In genomic region chr8:87758750-87759149, GRCm38 (mm10) we compare ENCODE assay signal across 11 mouse cellular contexts.
A peak's percentile ranks its signal among the peaks of the same experiment; 100 is the strongest.
DNase-seq lines count a peak whose midpoint lies in the region; ATAC-seq and TF ChIP-seq lines count a peak whose summit lies in the region.
"Had no signal": no experiment of that assay in that cellular context is flagged by ENCODE, and none has a peak within 500 bp of the region (broad histone marks: within the 10 kb centered on the region; RNA-seq: fewer than 3 reads in every experiment).

No protein-coding gene starts in this region.

- no peaks in the 10 kb centered on the region for H3K27me3 ChIP-seq in forebrain, embryonic 10.5 days (ENCODE audit: poor library complexity, severe bottlenecking)
- no peaks in the 10 kb centered on the region for H3K27me3 ChIP-seq in forebrain, embryonic 11.5 days (ENCODE audit: control insufficient read depth, insufficient read depth, low read length)
- no peaks in the 10 kb centered on the region for H3K27me3 ChIP-seq in hindbrain, postnatal 0 days (ENCODE audit: insufficient read depth, low read length)
- H3K27me3 ChIP-seq: limb, embryonic 12.5 days had no signal

- peaks cover 19% of the 10 kb centered on the region for H3K36me3 ChIP-seq in forebrain, embryonic 10.5 days (replicated peaks)
- H3K36me3 ChIP-seq in forebrain, embryonic 11.5 days (ENCODE audit: control insufficient read depth, insufficient read depth, low read length), result no peaks in the 10 kb centered on the region
- no peaks in the 10 kb centered on the region for H3K36me3 ChIP-seq in hindbrain, postnatal 0 days (ENCODE audit: insufficient read depth, low read length)

- ATAC-seq in forebrain, embryonic 11.5 days (replicated peaks; ENCODE audit: low FRiP score), result no peak
- peak; percentile 79 for ATAC-seq in hindbrain, postnatal 0 days

- intact Hi-C loops in left cerebral cortex, postnatal 4 days (cut with DNase I), result no loop called here

- no peak for DNase-seq in forebrain, embryonic 10.5 days (ENCODE audit: extremely low spot score, low spot score)
- DNase-seq in forebrain, embryonic 11.5 days (ENCODE audit: low spot score), result no peak
- peak; percentile 54 for DNase-seq in left cerebral cortex, postnatal 4 days
- DNase-seq in left cerebral cortex, adult 9 months (ENCODE audit: low spot score in 2 of 2), result no peak
- peak; percentile 58 for DNase-seq in hindbrain, postnatal 0 days (ENCODE audit: low spot score)
- DNase-seq in neural tube, embryonic 10.5 days (ENCODE audit: extremely low spot score, low spot score), result peak; percentile 38
- DNase-seq in liver, result no peak
- DNase-seq in adrenal gland, adult 18-20 months (ENCODE audit: low spot score in 2 of 2), result no peak
- DNase-seq: heart, postnatal 36 days; thymus, adult 18-20 months had no signal

- no peaks in the 10 kb centered on the region for H3K9me3 ChIP-seq in forebrain, embryonic 10.5 days
- H3K9me3 ChIP-seq in forebrain, embryonic 11.5 days (ENCODE audit: control insufficient read depth, low read length), result no peaks in the 10 kb centered on the region
- H3K9me3 ChIP-seq in hindbrain, postnatal 0 days (ENCODE audit: low read length), result no peaks in the 10 kb centered on the region
- H3K9me3 ChIP-seq: limb, embryonic 12.5 days had no signal

- no peak overlapping the region for H3K4me2 ChIP-seq in forebrain, embryonic 11.5 days (ENCODE audit: low read depth, low read length, severe bottlenecking)
- no peak overlapping the region for H3K4me2 ChIP-seq in hindbrain, postnatal 0 days (ENCODE audit: low read depth, low read length)
- H3K4me2 ChIP-seq: limb, embryonic 12.5 days had no signal

- 69% methylated on average over 8 of the region's 8 CpGs for WGBS in forebrain, embryonic 10.5 days
- WGBS in forebrain, embryonic 11.5 days, result 68% methylated on average over 8 of the region's 8 CpGs
- WGBS in hindbrain, postnatal 0 days, result 30% methylated on average over 8 of the region's 8 CpGs

- no peak for TF ChIP-seq CTCF in hindbrain, postnatal 0 days (IDR thresholded peaks at IDR 0.05; ENCODE audit: low read depth)

- H3K4me1 ChIP-seq in forebrain, embryonic 10.5 days, result peaks cover 11% of the 10 kb centered on the region; the same call in 1 of the 2 replicates
- H3K4me1 ChIP-seq in forebrain, embryonic 11.5 days (replicated peaks; ENCODE audit: control insufficient read depth, insufficient read depth, low read length), result no peaks in the 10 kb centered on the region
- peaks cover 10% of the 10 kb centered on the region for H3K4me1 ChIP-seq in hindbrain, postnatal 0 days (ENCODE audit: insufficient read depth, low read length)

- no peak overlapping the region for H3K9ac ChIP-seq in forebrain, embryonic 11.5 days (ENCODE audit: low read length)
- H3K9ac ChIP-seq in hindbrain, postnatal 0 days (replicated peaks; ENCODE audit: low read length), result no peak overlapping the region
- H3K9ac ChIP-seq: limb, embryonic 12.5 days had no signal

- H3K4me3 ChIP-seq in forebrain, embryonic 10.5 days, result no peak overlapping the region
- no peak overlapping the region for H3K4me3 ChIP-seq in forebrain, embryonic 11.5 days (ENCODE audit: low read depth, low read length)
- no peak overlapping the region for H3K4me3 ChIP-seq in hindbrain, postnatal 0 days (ENCODE audit: low read length)
- H3K4me3 ChIP-seq: limb, embryonic 12.5 days had no signal

- H3K27ac ChIP-seq in forebrain, embryonic 10.5 days, result peak overlapping the region; percentile 4
- no peak overlapping the region for H3K27ac ChIP-seq in forebrain, embryonic 11.5 days (ENCODE audit: low read depth, low read length)
- 0 out of 2 replicates have a peak overlapping the region, but pooled peaks have one; percentile 27 for H3K27ac ChIP-seq in hindbrain, postnatal 0 days
- H3K27ac ChIP-seq: limb, embryonic 12.5 days had no signal

Comparison
In these comparisons a context has a peak if more than half of its experiments do, and no peak if none do; other contexts are left out.
1. DNase-seq: peak in left cerebral cortex, postnatal 4 days (single experiment), hindbrain, postnatal 0 days (single experiment) and neural tube, embryonic 10.5 days (single experiment); none in forebrain, embryonic 10.5 days (single experiment), forebrain, embryonic 11.5 days (single experiment), left cerebral cortex, adult 9 months (0 of 2), liver (single experiment) and adrenal gland, adult 18-20 months (0 of 2).